ENCODE assay signal across 15 mouse cellular contexts in genomic region chr9:16318957-16319356, GRCm38 (mm10).
"Had no signal": no experiment of that assay in that cellular context is flagged by ENCODE, and none has a peak within 500 bp of the region (broad histone marks: within the 10 kb centered on the region; RNA-seq: fewer than 3 reads in every experiment).

No protein-coding gene starts in this region.

- H3K27me3 ChIP-seq: megakaryocyte, embryonic 14.5 days; midbrain, embryonic 13.5 days; midbrain, embryonic 15.5 days; neural tube, embryonic 12.5 days; stomach, embryonic 15.5 days had no signal

- DNase-seq: lung, adult 18-20 months; lung, embryonic 14.5 days; lung, postnatal 10 days; lung, postnatal 4 days; right cerebral cortex, postnatal 14 days; thymus, adult 2 months; thymus, postnatal 25 days; thymus, postnatal 4 days had no signal

- H3K27ac ChIP-seq: midbrain, embryonic 13.5 days; midbrain, embryonic 15.5 days; neural tube, embryonic 12.5 days; stomach, embryonic 15.5 days; stomach, postnatal 0 days had no signal

- H3K9me3 ChIP-seq: megakaryocyte, embryonic 14.5 days; midbrain, embryonic 13.5 days; midbrain, embryonic 15.5 days; neural tube, embryonic 12.5 days; stomach, embryonic 15.5 days had no signal

- H3K4me1 ChIP-seq: megakaryocyte, embryonic 14.5 days; midbrain, embryonic 13.5 days; midbrain, embryonic 15.5 days; neural tube, embryonic 12.5 days; stomach, embryonic 15.5 days had no signal

- H3K36me3 ChIP-seq: midbrain, embryonic 13.5 days; midbrain, embryonic 15.5 days; neural tube, embryonic 12.5 days; stomach, embryonic 15.5 days had no signal

- H3K4me2 ChIP-seq: lung, embryonic 14.5 days; midbrain, embryonic 11.5 days; midbrain, embryonic 13.5 days; midbrain, embryonic 15.5 days; neural tube, embryonic 12.5 days; stomach, embryonic 15.5 days had no signal

- ATAC-seq: midbrain, embryonic 13.5 days; midbrain, embryonic 15.5 days had no signal

- H3K9ac ChIP-seq: lung, embryonic 14.5 days; midbrain, embryonic 13.5 days; midbrain, embryonic 15.5 days; neural tube, embryonic 12.5 days; stomach, embryonic 15.5 days had no signal

- H3K4me3 ChIP-seq: megakaryocyte, embryonic 14.5 days; midbrain, embryonic 13.5 days; midbrain, embryonic 15.5 days; neural tube, embryonic 12.5 days; stomach, embryonic 15.5 days had no signal
